Mouse (Mus musculus): Measurements from ENCODE around the gene Lrrc4. TPM values are rescaled to one million over a fixed set of nuclear protein-coding genes. Genes with fewer than 3 reads are reported as not detected.

The Lrrc4 gene
- polyA plus RNA-seq, 1 experiment from 2014 or later, result 5.6 TPM

DNA sequence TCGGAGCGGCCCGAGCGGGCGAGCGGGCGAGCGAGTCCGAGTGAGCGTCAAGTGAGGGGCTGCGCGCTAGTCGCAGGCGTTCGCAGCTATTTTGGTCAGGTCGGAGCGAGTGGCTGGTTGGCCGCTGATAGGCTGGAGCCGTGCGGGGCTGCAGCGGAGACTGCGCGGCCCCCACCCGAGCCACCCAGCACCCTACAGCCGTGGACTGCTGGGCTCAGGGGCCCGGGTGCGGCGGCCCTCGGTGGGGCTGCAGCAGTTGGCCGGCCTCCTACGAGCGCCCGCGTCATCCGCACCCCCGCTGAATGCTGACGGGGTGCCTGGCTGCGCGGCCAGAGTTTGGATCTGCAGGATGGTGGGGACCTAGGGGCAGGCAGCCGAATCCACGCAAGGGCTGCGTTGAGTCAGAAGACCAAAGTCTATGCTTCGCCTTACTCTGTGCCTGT lies 1.9 kb upstream of the Lrrc4 start:
- Histone ChIP-seq H3K9ac (peak overlapping the region; percentile 98), H3K4me2 (peak overlapping the region; percentile 97), H3K36me3 (peaks cover 9% of the 10 kb centered on the region), H3K27me3 (peaks cover 9% of the 10 kb centered on the region; the same call in 1 of the 2 replicates), H3K9me3 (no peaks in the 10 kb centered on the region), H3K4me3 (peak overlapping the region; percentile 87), H3K27ac (peak overlapping the region; percentile 98), H3K4me1 (replicated peaks) (peaks cover 43% of the 10 kb centered on the region)
- WGBS, result under 1% methylated on average over 43 of the region's 43 CpGs
- peak; percentile 79 for ATAC-seq (ENCODE audit: low FRiP score)

DNA sequence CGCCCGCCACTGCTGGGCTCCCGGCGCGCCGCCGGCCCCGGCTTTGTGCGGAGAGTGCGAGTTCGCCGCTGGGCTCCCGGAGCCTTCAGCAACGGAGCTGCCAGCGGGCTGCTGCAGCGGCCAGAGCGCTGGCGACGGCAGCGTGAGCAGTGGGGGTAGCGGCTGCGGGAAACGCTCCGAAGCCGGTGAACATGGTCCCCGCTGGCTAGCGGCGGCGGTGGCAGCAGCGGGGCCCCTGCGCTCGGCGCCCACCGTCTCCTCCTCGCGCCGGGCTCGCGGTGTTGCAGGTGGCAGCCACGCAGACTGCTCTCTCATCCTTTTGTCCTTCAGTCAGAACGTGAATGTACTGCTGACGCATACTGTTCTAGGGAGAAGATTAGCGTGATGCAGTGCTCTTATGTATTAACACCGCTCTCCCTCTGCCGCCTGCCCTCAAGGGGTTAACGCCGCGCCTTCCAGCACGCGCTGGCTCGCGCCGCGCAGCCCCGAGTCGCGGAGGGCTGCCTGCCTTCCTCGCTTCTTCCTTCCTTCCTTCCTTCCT lies 1.3 kb upstream of the Lrrc4 start:
- Histone ChIP-seq H3K4me3 (peak overlapping the region; percentile 87), H3K36me3 (peaks cover 9% of the 10 kb centered on the region), H3K27me3 (peaks cover 9% of the 10 kb centered on the region; the same call in 1 of the 2 replicates), H3K9ac (peak overlapping the region; percentile 98), H3K4me1 (replicated peaks) (peaks cover 48% of the 10 kb centered on the region), H3K4me2 (peak overlapping the region; percentile 97), H3K27ac (peak overlapping the region; percentile 98), H3K9me3 (no peaks in the 10 kb centered on the region)
- peak; percentile 83 for ATAC-seq (ENCODE audit: low FRiP score)
- WGBS, result under 1% methylated on average over 56 of the region's 58 CpGs

DNA sequence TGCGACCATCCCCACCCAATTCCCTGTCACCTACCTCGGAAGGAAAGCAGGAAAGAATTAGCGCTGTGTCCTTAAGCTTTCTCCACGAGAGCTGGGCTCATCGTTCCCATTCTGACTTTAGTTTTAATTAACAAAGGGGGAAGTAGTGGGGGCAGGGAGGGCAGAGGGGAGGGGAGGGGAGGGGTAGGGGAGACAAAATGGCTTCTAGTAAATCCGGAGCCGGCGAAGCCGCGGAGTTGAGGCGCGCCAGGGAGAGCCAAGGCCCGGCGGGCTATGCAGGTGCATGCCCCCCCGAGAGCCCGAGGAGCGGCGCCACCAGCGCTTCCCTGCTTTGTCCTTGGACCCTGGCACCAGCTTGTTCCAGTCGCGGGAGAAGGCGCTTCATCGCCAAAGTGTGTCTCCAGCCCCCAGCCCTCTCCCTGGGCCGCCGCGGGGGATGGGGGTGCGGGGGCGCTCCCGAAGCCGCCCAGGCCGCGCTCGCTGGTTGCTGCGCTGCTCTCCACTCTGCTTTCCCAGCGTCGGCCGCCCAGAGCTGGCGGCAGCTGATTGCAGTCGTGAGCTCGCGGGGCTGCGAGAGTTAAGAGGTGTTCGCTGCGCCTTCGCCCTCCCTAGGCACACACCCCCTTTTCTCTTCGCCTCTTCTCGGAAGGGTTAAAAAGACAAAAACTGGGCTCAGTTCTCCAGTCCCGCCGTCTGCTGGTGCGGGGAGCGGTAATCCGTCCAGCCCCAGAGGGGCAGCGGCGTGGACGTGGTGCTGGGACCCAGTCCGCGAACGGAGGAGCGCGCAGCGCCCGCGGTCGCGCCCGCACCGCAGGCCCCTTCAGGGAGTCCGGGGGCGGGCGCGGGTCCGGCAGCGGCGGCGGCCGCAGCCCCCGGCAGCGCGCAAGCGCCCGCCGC lies 555 bp upstream of the Lrrc4 start:
- peak; percentile 32 for ATAC-seq (ENCODE audit: low FRiP score)
- WGBS, result under 1% methylated on average over 56 of the region's 82 CpGs
- Histone ChIP-seq H3K4me3 (peak overlapping the region; percentile 87), H3K27ac (peak overlapping the region; percentile 98), H3K27me3 (peaks cover 9% of the 10 kb centered on the region; the same call in 1 of the 2 replicates), H3K4me2 (peak overlapping the region; percentile 97), H3K36me3 (peaks cover 9% of the 10 kb centered on the region), H3K9ac (peak overlapping the region; percentile 98), H3K9me3 (no peaks in the 10 kb centered on the region), H3K4me1 (replicated peaks) (peaks cover 55% of the 10 kb centered on the region)

DNA sequence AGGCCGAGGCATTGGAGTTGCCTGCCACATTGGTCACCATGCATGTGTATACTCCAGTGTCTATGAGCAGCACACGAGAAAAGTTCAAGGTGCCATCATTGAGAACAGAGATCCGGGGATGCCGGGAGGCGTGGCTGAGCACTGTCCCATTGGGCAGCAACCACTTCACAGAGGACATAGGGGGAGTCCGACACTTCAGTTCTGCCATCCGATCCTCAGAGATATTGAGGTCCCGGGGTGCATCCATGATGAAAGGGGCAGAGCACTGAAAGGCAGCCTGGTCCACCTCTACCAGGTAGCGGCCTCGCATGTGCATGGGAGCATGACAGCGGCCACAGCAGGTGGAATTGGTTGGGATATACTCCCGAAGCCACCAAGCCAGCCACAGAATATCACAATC lies 1.2 kb downstream of the Lrrc4 start:
- peaks cover 69% of the 10 kb centered on the region for H3K4me1 ChIP-seq (replicated peaks)
- H3K27me3 ChIP-seq, result peaks cover 9% of the 10 kb centered on the region; the same call in 1 of the 2 replicates
- H3K4me2 ChIP-seq, result peak overlapping the region; percentile 97
- no peaks in the 10 kb centered on the region for H3K9me3 ChIP-seq
- no peak for ATAC-seq (ENCODE audit: low FRiP score)
- no peak overlapping the region for H3K27ac ChIP-seq
- peaks cover 9% of the 10 kb centered on the region for H3K36me3 ChIP-seq
- H3K4me3 ChIP-seq, result peak overlapping the region; percentile 87
- peak overlapping the region; percentile 98; the same call in 1 of the 2 replicates for H3K9ac ChIP-seq
- WGBS, result 86% methylated on average over 12 of the region's 12 CpGs

DNA sequence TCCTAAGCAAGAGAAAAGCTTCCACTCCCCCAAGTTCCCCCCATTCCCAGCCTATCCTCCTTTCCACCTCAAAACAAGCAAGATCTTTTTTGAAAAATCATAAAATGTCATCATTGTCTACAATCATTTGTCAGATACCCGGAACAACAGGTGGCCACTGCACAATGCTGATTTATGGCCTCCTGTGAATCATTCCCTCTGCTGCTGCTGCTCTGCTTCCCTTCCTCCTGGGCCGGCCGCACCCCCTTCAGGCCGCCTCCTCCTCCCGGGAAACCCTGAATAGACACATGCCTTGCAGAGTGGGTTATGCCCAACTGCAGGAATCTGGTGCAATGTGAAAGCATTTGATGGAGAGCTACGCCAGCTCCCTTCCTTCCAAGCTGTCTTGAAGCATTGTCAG lies 3.0 kb downstream of the Lrrc4 start:
- H3K9me3 ChIP-seq, result no peaks in the 10 kb centered on the region
- peak overlapping the region; percentile 87 for H3K4me3 ChIP-seq
- H3K9ac ChIP-seq, result peak overlapping the region; percentile 71
- H3K27me3 ChIP-seq, result 0 out of 2 replicates have a peak, but pooled peaks cover 6% of the 10 kb centered on the region
- peaks cover 75% of the 10 kb centered on the region for H3K4me1 ChIP-seq (replicated peaks)
- H3K27ac ChIP-seq, result peak overlapping the region; percentile 62
- 10% methylated on average over 6 of the region's 6 CpGs for WGBS
- no peak for ATAC-seq (ENCODE audit: low FRiP score)
- H3K4me2 ChIP-seq, result peak overlapping the region; percentile 97
- H3K36me3 ChIP-seq, result peaks cover 11% of the 10 kb centered on the region

DNA sequence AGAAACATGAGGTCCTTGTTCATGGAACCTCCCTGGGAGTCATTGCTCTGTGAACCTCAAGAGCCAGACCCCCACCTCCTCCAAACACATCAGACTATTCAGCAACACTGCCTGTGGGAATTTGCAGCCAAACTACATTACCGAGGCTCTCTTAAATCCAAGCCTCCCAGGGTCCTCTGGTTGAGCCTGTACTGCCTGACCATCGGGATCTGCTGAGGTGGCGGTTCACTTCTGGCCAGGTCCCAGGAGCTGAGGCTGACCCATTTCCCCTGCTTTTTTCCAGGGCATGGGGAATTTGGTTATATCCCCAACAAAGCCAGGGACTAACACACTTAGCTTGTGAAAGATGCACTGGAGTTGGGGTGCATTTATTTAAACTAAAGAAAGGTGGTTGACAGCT lies 4.0 kb downstream of the Lrrc4 start:
- Histone ChIP-seq H3K9ac (peak overlapping the region; percentile 72), H3K27ac (peak overlapping the region; percentile 52), H3K4me2 (peak overlapping the region; percentile 97), H3K4me3 (peak overlapping the region; percentile 87), H3K9me3 (no peaks in the 10 kb centered on the region), H3K4me1 (replicated peaks) (peaks cover 79% of the 10 kb centered on the region), H3K36me3 (peaks cover 13% of the 10 kb centered on the region), H3K27me3 (0 out of 2 replicates have a peak, but pooled peaks cover 6% of the 10 kb centered on the region)
- no peak for ATAC-seq (ENCODE audit: low FRiP score)
- WGBS, result 12% methylated on average over 3 of the region's 3 CpGs

DNA sequence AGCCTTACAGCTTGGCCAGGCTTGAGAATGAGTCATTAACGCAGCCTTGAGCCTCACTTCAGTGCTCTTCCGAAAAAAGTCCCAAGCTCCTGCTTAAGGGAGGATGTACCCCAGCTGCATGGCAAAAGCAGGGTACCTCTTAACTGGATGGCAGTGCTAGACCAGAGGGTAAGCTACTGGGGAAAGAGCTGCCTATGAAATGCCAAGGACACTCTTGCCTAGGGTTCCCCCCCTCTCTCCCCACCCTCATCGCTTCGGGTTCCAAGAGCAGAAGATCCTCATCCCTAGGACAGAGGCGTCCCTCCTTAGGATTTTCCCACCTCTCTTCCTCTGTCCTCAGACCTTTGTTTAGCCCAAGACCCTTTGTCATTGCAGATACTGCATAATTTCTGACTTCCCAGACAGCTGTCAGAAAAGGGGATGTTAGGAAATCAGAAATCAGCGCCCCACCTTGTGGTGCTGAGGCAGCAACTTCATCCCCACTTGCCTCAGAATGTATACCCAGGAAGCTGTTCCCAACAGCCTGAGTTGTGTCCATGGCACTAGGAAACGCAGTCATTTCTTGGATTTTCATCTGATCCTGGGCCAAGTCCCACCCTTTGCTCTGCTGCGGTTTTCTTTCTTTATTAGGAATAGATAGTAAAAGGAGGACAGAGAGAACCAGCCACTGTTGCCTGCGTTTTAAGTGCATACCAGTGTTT lies 4.7 kb downstream of the Lrrc4 start:
- 45% methylated on average over 9 of the region's 9 CpGs for WGBS
- peak overlapping the region; percentile 97 for H3K4me2 ChIP-seq
- ATAC-seq (ENCODE audit: low FRiP score), result no peak
- peak overlapping the region; percentile 72 for H3K9ac ChIP-seq
- H3K9me3 ChIP-seq, result no peaks in the 10 kb centered on the region
- peak overlapping the region; percentile 87 for H3K4me3 ChIP-seq
- peak overlapping the region; percentile 52; the same call in 1 of the 2 replicates for H3K27ac ChIP-seq
- 0 out of 2 replicates have a peak, but pooled peaks cover 6% of the 10 kb centered on the region for H3K27me3 ChIP-seq
- peaks cover 20% of the 10 kb centered on the region for H3K36me3 ChIP-seq
- H3K4me1 ChIP-seq (replicated peaks), result peaks cover 86% of the 10 kb centered on the region

DNA sequence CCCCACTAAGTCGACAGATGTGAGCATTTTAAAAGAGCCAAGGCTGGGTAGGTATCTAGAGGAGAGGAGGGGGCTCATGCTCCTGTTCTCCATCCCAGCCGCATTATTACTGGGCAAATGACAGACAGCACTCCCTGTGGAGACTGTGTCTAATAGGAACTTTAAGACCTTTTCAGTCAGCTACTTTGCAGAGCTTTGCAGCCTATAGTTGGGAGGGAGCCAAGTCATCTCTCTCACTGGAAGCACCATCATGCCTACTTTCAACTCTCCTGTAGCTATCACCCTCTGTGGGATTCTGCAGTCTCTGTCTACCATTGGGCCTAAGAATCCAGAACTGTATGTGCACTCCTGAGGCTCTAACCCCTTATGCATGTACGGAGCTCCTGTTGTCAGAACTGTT lies 5.7 kb downstream of the Lrrc4 start:
- peak overlapping the region; percentile 46; the same call in 1 of the 2 replicates for H3K9ac ChIP-seq

DNA sequence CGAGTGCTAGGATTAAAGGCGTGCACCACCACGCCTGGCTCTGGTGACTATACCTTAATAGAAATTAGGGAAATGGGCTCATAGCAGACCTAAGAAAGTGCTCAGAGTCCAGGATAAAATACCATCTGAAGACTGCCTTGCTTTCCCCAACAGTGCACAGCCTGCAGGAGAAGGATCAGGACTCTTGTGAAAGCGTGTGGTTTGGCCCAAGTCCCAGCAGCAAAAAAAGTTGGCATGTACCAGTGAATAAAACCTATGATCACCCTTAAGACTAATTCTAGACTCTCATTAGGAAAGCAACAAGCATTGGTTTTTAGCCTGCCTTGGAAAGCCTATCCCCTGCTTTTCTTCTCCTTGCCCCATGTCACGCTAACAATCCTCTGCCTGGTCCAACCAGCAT lies 7.7 kb downstream of the Lrrc4 start:
- ATAC-seq (ENCODE audit: low FRiP score), result no peak
- Histone ChIP-seq H3K9ac (no peak overlapping the region), H3K4me1 (replicated peaks) (peaks cover 87% of the 10 kb centered on the region), H3K9me3 (no peaks in the 10 kb centered on the region), H3K27ac (no peak overlapping the region), H3K27me3 (no peaks in the 10 kb centered on the region), H3K36me3 (peaks cover 28% of the 10 kb centered on the region), H3K4me2 (no peak overlapping the region), H3K4me3 (no peak overlapping the region)
- 92% methylated on average over 5 of the region's 5 CpGs for WGBS

More for the DNA sequence above, 5.7 kb downstream of the Lrrc4 start:
- WGBS, result 48% methylated on average over 3 of the region's 3 CpGs
- peak; percentile 17; the same call in 1 of the 2 replicates for ATAC-seq (ENCODE audit: low FRiP score)
- Histone ChIP-seq H3K36me3 (peaks cover 24% of the 10 kb centered on the region), H3K4me2 (peak overlapping the region; percentile 97), H3K4me1 (replicated peaks) (peaks cover 86% of the 10 kb centered on the region), H3K9me3 (no peaks in the 10 kb centered on the region), H3K27me3 (0 out of 2 replicates have a peak, but pooled peaks cover 3% of the 10 kb centered on the region), H3K4me3 (peak overlapping the region; percentile 14; the same call in 1 of the 2 replicates), H3K27ac (no peak overlapping the region)

DNA sequence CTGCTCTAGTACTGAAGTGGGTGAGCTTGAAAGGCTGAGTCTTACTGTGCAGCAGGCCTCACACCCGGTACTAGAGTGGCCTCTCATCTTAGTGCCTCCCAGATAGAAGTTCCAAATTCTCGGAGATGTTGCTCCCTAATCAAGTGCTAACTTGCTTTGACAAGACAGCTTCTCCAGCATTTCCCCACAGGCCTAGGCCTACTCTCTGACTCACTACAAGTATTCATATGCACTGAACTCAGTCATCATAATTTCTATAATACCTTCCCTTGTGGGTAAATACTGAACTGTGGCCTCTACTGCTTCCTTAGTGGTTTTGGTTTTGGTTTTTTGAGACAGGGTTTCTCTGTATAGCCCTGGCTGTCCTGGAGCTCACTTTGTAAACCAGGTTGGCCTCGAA lies 8.2 kb downstream of the Lrrc4 start:
- H3K36me3 ChIP-seq, result peaks cover 31% of the 10 kb centered on the region
- H3K27ac ChIP-seq, result no peak overlapping the region
- H3K4me1 ChIP-seq (replicated peaks), result peaks cover 85% of the 10 kb centered on the region
- no peaks in the 10 kb centered on the region for H3K27me3 ChIP-seq
- ATAC-seq (ENCODE audit: low FRiP score), result no peak
- no peaks in the 10 kb centered on the region for H3K9me3 ChIP-seq
- no peak overlapping the region for H3K4me2 ChIP-seq
- H3K4me3 ChIP-seq, result no peak overlapping the region
- 96% methylated on average over 3 of the region's 3 CpGs for WGBS
- H3K9ac ChIP-seq, result no peak overlapping the region

DNA sequence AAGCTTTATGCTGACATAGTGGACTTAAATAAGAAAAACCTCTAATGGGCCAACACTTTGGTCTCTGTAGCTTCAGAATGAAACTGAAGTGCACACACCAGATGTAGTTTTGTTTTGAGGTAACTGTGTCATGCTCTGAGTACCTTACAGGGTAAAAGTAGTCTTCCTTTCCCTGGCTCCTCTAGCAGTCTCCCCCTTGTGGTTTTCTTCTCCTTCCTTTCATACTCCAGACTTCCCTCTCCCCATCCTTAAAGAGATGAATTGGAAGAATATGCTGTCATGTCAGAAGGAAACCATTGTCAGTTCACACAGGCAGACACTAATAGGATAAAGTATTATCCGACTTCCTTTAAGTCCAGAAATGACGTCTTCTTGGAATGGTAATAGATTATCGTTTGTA lies 9.3 kb downstream of the Lrrc4 start:
- no peak overlapping the region for H3K9ac ChIP-seq
- WGBS, result 73% methylated on average over 3 of the region's 3 CpGs
- peaks cover 75% of the 10 kb centered on the region for H3K4me1 ChIP-seq (replicated peaks)

More for the DNA sequence above, 9.3 kb downstream of the Lrrc4 start:
- Histone ChIP-seq H3K36me3 (peaks cover 37% of the 10 kb centered on the region), H3K27me3 (no peaks in the 10 kb centered on the region), H3K9me3 (no peaks in the 10 kb centered on the region), H3K4me2 (no peak overlapping the region), H3K4me3 (no peak overlapping the region), H3K27ac (no peak overlapping the region)
- no peak for ATAC-seq (ENCODE audit: low FRiP score)
